Mouse (Mus musculus) MN1 (cell line): Measurements from ENCODE around the gene Pef1.

Source experiments
- DNase-seq: peaks from one replicate; pipeline ENCODE4 v3.0.0-alpha.2; 2016; ENCODE audit warnings: low spot score

The Pef1 gene

DNA sequence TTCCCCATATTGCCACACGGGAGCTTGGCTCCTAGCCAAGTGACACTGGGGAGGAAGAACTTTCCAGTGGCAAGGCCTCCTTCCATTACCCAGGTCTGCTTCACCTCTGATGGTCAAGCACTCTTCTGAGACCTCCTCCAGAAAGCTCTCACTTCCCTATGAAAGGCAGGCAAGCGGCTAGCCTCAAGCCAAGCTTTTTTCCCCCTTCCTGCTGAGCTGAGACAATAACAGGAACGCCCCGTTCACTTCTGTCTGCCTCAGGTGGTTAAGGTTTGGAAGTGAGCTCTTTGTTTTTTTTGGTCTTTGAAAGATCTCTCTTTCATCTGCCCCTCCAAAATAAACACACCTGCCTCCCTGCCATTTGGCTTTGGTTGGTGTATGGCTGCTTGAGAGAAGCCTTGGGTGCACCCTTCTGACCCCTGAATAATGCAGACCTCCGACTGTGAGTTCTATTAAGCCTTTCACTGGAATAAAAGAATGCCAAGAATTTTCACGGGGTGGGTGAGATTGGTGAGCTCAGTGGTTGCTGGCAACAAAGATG is at the start of gene Pef1:
TSS of gene Pef1 (plus strand) at position 448 of the 541 bp plus-strand sequence.
- DNase-seq = no peak

DNA sequence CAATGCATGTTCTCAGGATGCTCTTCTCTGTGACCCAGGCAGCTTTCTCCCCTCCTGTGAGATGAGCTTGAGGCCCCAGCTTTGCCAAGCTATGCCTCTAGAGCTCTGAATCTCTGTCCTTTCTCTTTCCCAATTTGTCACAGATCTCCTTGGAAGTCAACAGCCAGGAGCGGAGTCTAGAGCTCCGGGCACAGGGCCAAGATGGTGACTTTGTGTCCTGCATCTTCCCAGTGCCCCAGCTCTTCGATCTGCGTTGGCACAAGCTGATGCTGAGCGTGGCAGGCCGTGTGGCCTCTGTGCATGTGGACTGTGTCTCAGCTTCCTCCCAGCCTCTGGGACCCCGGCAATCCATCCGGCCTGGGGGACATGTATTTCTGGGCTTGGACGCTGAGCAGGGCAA is 49.2 kb upstream of the Pef1 start:
- peak; percentile 56 for DNase-seq

DNA sequence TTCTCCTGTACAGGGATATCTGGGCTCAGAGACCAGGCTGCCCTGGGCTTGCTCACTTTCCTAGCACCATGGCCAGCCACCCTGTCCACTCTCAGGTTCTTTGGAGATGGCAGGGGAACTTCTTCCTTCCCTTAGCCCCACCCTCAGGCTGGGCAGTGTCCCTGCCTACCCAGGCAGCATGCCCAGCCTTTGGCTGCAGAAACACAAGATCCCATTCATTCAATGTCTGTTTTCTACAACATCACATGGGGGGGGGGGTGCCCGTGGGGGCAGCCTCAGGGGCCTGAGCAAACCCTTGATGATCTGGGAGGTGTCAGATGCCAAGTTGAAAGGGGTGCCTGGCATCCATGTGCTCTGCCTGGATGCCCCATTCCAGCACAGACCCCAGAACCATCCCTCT is 47.6 kb upstream of the Pef1 start:
- no peak for DNase-seq

DNA sequence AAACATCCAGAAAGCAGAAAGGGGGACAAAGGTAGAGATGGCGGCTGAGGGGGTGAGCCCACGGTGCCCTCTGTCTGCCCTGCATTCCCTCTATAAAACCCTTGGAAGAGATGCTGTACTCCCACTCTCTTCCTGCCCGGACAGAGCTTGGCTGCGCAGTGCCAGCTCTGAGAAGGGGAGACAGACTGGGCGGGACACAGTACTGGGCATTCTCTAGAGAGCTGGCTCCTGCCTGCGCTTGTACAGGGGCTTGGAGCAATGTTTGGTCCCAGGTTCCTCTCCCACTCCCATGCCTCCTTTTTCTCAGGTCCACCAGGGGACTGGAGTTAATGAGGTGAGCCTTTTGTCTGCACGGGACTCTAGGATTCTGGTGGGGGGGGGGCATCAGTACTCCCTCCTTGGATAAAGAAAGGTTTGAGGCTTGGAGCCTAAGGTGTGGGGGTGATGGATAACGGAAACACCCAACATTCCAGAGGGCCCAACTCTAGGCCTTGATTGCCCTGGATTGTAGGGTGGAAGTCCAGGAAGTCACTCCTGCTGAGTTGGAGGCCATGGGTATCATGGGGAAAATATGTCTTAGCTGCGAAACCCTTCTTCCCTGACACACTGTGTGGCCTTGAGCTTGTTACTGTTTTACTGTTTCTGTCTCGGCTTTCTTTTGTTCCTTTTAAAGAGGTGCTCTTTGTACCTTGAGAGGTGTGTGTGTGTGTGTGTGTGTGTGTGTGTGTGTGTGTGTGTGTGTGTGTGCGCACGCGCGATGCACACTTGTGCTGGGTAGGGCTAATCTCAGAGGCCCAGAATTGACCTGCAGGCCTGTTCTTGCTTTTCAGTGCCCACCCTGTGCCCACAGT is 47.0 kb upstream of the Pef1 start:
- no peak for DNase-seq

DNA sequence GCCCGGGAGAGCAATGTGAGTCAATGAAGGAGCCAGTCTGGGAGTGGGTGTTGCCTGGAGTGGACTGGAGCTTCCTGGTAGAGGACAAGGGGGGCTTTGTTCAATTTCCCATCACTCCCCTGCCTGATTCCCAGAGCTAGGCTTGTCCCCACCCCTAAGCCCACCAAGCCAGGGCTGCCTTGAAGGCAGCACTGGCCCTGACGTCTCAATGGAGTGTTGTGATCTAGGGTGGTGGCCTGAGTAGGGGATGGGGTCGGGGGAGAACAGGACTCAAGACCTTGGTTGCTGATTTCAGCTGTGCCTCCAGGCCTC is 46.4 kb upstream of the Pef1 start:
- no peak for DNase-seq

DNA sequence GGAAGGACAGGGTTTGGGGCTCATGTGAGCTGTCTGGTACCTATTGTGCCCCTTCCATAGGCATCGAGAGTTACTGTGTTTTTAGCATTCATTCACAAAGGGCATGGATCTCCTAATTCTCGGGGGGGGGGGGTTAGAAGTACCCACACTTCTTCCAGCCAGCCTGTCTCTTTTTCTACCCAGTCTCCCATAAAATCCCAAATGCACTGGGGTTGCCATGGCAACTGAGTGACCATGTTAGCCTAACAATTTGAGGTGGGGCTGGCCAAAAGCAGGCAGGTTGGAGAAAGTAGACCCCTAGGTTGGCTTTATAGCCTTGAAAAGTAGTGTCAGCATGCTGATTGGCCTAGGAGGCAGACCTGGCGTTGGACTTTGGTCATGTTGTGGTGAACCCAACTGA is 45.9 kb upstream of the Pef1 start:
- no peak for DNase-seq

DNA sequence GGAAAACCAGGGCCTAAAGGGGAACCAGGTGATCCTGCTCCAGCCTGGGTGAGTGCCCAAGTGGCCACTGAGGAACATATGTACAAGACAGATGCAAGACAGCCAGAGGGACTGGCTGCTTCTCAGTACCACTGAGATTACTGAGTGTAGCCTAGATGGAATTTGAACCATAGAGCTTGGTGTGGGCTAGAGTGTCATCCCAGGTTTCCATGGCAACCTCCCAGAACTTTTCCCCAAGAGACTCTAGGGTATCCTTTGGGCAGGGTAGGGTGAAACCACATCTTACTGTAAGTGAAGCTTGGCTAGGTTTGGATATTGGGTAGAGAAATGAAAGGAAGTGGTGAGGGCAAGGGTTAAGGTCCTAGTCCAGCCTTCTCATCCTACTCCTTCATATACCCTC is 41.4 kb upstream of the Pef1 start:
- DNase-seq = no peak

DNA sequence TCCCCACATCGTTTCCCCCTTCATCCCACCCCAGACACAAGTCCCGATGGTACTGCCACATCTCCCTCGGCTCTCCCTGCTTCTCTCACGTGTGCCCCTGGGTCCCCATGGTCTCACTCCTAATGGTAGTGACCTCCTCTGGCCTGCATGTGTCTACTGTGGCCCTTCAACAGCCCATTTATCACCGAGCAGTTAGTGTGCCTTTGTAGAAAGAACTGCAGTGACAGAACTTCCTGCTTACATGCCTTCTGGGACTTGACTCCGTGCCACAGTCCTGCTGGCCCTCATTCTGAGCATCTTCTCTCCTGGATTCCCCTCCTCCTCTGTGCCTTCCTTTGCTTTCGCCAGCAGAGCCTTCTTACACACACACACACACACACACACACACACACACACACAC is 39.2 kb upstream of the Pef1 start:
- DNase-seq = no peak

DNA sequence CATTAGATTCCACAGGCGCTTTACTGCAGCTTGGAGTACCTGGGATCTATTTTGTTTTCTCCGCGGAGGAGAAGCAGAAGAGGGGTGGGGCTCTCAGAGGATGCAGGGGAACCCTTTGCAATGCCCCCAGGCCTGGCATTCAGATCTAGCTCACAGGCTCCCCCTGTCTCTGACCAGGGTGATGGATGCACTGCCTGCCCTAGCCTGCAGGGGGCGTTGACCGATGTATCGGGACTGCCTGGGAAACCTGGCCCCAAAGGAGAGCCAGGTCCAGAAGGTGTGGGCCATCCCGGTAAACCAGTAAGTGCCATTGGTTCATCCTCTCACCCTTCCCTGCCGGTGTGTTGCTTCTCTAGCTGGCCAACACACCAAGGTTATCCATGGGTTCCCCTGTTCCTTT is 35.5 kb upstream of the Pef1 start:
- peak; percentile 37 for DNase-seq

DNA sequence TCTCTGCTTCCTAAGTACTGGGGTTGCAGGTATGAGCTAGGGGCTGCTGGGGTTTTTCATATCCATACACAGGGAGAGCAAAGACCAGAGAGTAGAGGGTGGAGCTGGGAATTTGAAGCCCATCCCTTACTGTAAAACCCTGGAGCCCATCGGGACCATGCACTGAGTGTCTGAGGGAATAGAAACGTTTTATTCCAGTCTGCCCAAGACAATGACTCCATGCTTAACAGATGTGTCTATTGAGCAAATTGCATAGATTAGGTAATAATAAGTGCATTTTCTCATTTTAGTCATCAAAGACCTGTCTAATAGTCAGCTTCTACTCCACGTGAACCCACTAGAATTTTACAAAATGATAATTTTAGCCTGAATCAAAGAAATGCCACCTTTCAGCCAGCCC is 31.8 kb upstream of the Pef1 start:
- DNase-seq = no peak

DNA sequence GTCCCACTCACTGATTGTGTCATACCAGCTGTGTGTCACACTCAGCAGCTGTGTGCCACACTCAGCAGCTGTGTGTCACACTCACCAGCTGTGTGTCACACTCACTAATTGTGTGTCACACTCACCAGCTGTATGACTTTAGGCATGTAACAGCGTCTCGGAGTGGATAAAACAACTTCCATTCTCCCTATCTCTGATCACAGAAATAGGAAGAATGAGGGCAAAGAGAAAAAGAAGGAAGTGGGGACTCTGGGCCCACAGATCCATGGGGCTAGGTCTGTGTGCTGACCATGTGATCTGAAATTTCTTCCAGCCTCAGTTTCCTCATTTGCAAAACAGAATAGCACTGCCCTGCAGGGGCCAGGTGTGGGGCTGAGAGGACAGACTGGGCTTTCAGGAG is 30.6 kb upstream of the Pef1 start:
- no peak for DNase-seq

DNA sequence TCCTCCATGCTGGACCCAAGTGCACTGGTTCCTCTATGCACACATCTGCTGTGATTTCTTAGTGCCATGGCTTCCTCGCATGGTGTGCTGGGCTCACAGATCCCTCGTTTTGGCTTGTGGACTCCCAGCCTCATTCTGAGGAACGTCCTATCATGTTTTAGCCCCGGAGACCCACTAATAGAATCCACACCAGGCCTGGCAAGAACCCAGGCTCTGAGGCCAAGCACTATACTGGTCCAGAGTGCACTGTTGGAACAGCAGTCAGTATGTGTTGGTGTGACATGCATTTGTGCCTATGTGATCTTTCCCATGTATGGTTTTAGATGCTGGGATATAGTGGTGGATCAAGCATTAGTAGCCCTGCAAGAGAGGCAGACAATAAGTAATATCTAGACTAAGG is 29.0 kb upstream of the Pef1 start:
- DNase-seq = no peak

DNA sequence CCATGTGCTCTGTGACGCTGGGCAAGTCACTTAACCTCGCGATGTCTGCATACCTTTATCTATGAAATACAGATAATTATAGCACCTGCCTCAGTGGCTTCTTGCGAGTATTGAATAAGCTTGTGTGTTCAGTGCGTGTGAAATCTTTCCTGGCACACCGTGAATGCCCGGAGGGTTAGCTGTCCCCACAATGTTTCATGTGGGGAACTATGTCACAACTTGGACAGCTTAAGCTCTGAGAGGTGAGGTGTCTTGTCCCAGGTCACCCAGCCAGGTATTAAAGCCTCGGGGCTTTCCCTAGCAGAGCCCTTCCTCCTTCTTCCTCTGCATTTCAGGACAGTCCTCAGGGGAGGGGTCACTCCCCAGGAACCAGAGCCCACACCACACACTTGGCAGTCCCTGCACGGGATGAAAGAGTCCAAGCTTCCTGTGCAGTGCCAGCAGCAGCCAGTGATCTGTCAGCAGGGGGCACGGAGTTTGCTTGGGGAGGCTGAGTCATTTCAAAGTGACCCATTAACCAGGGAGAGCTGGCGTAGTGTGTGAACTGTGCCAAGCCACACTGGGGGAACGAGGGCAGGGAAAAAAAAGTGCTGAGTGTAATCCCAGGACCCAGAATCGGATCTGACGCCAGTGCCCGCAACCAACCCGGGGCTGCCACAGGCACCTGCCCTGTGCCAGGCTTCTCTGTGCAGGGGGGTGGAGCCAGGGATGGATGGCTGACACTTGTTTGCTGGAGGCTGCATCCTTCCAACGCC is 27.4 kb upstream of the Pef1 start:
- DNase-seq = peak; percentile 67

DNA sequence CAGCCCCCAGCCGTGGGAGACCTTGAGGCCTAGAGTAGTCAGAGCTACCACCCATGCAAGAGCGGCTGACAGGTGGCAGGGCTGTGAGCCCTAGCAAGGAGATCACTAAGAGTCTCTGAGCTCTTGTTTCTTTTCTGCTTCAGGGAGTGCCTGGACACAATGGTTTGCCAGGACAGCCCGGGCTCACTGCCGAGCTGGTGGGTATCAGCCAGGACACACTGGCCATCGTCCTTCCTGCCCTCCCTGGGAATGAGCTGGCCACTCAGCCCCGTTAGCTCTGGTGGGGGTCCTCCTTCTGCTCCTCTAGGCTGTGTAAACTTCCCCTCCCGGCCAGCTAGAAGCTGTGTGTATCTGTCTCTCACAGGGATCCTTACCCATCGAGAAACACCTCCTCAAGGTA is 25.5 kb upstream of the Pef1 start:
- DNase-seq = no peak

DNA sequence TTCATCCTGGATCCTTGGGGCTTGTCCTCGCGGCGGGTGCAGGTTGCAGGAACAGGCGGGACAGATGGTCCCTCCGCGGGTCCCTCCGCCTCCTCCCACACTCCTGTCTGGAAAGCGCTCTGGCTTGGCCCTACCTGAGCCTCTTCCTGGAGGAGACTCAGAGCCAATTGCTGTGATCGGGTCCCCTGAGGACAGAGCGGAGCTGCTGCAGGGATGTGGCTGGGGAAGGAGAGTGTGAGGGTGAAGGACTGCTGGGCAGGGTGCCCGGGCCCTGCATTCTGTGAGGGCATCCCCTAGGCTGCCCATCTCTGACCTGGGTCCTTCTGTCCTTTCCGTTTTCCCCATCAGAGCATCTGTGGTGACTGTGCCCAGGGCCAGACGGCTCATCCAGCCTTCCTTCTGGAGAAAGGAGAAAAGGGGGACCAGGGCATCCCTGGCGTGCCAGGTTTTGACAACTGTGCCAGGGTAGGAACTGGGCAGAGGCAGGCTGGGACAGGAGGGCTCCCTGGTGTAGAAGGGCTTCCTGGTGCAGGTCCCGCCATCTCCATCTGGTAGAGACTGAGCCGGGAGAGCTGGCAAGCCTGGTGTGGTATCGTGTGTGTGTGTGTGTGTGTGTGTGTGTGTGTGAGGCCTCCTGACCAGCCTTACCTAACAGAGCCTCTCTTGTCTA is 23.4 kb upstream of the Pef1 start:
- DNase-seq = peak; percentile 12

DNA sequence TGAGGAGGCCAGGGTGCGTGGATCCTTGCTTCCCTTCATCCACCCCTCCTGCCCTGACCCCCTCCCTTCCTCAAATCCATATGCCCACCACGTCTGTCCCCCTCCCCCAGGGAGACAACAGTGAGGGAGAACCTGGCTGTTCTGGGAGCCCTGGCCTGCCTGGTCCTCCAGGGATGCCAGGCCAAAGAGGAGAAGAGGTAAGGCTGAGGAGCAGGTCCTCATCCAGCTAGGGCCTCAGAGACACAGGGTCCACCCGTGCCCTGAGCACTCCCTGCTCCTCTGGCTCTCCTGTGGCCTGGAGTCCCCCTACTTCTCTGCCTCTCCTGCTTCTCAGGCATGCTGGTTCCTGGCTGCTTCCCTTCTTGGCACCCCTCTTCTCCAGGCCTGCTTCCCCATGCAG is 22.8 kb upstream of the Pef1 start:
- DNase-seq = no peak

DNA sequence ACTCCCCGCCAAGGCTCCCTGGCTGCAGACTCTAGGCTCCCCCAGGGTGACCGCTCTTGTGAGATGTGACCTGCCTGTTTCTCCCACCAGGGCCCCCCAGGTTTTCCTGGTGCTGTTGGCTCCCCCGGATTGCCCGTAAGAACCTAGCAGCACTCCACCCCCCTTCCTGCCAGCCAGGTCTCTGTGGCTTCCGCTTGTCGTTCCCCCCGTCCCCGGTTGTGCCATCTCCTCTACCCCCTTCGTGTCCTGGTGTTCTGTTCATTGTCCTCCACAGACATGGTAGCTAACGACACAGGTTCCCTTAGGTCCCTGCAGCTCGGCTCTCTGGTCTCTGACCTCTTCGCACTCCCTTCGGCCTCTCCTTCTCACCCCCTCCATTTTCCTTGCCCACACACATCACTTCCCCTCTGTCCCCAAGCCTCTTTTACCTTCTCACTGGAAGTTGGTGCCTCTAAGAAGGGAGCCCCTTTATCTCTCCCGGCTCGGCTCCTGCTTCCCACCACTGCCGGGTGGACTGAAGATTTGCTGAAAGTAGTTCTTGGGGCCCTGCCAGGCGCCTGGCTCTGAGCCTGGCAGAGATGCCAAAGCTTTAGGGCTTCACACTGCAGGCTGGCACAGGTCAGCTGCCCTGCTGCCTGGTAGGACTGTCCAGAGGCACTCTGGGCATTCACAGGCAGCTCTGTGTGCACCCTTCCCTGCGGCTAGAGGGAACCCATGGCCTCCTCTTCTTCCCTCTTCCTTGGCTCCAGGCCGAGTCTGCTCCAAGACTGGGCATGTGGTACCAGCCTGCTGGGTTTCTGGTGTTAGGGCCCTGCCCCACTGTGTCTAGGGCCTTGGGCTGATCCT is 20.8 kb upstream of the Pef1 start:
- DNase-seq = peak; percentile 86

DNA sequence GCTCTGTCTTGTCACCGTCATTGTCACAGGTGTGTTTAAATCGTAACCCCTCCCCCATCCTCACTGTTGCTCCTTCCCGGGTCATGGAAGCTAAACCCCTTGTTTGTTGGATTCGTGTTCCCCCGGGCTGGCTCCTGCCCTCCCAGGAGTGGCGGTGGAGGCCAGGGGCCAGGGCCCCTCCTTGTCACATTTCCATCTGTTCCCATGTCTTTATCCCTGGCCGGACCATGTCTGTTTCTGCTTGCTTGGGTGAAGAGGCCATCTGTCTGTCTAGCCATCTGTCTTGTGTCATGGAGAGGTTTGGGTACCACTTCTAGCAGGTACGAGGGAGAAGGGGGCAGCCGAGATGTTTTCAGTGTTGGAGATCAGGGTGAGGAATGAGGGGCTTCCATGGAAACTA is 20.1 kb upstream of the Pef1 start:
- peak; percentile 35 for DNase-seq

DNA sequence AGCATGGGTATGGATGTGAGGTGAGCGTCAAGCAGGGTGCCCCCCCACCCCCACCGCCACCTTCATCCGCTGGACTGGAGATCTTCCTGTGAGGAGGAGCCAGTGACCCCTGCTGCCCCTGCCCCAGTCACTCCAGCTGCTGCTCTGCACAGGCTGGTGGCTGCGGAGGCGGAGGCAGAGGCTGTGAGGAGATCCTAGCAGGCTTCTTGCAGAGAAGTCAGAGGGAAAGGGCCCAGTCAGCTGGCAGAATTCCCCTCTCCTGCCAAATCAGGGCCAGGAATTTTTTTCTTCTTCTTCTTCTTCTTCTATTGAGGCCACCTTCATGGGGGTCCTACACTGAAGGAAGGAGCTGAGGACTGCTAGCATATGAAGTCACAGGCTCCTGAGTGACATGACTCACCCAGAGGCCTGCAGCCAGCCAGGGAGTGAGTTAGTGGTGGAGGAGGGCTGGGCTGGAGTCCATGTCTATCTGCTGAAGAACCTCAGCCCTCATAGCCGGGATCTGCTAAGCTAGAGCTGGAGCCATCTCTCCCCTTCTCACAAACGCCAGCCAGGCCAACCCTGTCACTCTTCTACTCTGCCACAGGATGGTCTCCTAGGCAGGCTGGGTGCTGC is 17.9 kb upstream of the Pef1 start:
- peak; percentile 55 for DNase-seq

DNA sequence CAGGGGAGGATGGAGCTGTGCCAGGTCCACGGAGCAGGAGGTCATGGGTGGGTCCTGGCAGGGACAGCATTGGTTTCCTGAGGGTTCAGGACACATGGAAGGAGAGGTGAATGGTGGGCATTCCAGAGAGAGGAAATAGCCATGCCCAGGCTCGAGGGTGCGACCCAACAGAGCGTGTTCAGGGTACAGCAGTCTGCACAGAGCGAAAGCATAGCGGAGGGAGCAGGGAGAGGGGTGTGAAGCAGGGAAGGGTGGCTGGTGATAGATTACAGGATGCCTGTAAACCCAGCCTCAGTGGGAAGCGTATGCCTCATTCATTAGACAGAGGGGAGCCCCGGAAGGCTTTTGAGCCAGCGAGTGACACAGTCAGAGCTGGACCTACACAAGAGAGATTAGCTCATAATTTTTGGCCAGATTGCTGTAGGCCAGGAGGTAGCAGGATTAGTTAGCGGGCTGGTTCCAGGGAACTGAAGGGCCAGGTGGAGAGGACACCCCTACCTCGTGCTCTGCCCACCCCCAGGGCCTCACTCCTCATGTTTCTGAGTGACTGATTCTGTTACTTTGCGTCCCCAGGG is 17.0 kb upstream of the Pef1 start:
- DNase-seq = no peak

DNA sequence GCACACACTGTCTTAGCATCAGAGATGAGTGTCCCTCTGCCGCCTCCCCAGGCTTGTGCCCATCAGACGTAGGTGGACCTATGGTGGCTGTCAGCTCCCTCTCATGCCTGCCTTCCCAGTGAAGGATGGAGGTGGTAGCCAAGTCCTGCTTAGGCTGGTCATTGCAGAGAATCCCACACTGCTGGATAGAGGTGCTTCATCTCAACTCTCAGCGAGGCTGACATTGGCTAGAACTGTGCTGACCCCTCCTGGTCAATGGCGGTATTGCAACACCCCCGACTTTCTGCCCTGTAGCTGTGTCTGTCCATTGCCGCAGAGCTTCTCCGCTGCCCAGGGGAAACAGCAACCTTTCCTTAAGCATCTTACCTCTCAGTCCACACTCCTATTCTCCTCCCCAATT is 15.1 kb upstream of the Pef1 start:
- peak; percentile 81 for DNase-seq
